Mouse (Mus musculus) mesoderm, embryonic 11.5 days (tissue): ENCODE data around the gene Accs.

Experiments
- DNase-seq: peaks from one replicate; pipeline ENCODE4 v3.0.0-alpha.2; 2012; ENCODE audit warnings: low read depth, low spot score

Gene Accs

DNA sequence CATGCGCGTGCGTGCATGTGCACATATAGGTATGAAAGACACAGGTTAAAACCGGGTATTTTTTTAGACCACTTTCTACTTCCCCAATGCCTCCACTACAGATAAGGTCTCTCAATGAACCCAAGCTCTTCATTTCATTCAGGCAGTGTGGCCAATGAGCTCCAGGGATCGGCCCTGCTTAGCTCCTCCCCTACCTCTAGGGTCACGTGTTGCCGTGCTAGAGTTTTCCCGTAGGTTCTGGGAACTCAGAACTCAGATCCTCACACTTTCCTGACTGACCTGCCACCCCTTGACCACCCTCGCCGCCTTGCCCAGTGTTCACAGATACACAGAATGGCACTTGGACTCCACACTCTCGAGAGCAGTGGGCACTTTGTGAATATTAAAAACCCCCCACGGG, 9.1 kb upstream of the Accs start:
- DNase-seq = no peak

GRCm38 (mm10) chr2:93851303-93851702, 1.6 kb upstream of the Accs start:
- DNase-seq = peak; percentile 16

DNA sequence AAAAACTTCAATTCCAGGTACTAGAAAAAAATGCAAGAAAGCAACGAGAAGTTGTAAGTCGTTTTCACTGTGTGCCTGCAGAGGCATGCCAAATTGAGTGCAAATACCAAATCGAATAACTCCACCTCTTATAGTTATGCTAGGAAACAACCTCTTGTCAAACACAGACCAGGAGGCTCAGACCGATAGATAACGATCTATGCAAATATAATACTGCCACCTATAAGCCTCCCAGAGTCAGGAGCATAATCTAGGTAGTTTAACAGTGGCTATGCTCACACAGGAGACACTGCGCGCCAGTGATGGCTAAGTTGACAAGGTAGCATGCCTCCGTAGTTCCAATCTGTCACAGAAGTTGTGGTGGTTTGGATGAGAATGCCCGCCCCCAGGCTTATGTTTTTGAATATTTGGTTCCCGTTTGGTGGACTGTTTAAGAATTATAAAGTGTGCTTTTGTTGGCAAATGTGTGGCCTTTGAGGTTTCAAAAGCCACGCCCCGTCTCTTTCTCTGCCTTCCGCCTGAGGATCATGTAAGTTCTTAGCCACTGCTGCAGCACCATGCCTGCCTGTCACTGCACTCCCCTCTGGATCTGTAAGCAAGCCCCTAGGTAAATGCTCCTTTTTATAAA, 688 bp upstream of the Accs start:
- no peak for DNase-seq

GRCm38 (mm10) chr2:93841349-93841748, 8.4 kb downstream of the Accs start:
- DNase-seq = no peak

DNA sequence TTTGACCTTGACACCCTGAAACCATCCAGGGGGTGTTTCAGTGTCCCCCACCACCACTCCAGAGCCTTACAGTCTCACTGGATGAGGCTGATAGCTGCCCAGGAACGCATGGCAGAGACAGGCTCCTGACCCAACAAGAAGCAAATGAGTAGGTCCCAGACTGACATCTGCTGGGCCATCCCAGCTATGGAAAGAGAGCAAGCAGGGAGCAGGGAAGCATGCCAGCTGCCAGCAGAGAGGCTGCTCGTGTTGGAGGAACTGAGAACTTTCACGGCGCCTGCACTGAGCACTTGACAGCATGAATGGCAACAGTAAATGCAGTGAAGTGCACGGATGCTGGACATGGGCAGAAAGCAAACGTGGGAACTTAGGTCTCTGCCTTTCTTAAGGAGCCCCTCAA, 9.6 kb downstream of the Accs start:
- DNase-seq = no peak

DNA sequence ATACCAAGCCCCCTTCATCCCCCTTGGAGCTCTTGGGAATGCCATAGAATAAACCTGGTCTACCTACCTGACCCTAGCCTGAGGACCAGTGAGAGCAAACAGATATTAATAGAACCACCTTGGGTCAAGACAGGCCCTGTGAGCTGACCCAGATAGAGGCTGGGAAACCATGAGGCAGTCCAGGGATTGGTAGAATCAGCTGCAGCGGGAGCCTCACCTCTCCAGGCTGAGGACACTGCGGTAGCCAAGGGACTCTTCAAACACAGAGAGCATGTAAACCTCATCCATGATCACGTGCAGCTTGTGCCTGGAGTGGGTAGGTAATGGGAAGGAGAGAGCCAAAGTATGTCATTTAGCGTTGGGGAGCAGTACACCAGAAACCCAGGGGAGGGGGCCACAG, 10.8 kb downstream of the Accs start:
- DNase-seq = no peak

DNA sequence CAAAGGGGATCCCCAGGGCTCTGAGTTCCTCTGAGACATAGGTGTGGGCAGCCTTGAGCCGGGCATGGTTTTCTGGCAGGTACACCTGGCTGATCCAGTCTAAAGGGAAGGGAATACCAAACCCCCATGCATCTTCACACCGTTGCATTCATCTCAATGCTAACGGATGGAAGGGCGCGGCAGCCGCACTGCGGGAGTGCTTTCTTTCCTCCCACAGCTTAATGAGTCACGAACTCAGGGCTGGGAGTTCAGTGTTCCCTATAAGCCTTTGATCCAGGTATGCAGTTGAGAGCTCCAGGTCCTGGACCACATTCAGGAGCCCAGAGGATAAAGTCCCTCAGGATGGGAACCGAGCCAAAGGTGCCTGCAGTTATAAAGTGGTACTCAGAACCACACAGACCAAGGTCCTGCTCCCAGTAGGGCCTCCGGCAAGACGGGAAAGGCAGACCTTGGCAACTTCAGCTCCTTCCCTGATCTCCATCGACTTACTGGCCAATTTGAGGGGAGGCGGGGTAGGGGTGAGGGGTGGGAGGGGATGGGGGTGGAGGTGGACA, 13.4 kb downstream of the Accs start:
- DNase-seq = no peak

DNA sequence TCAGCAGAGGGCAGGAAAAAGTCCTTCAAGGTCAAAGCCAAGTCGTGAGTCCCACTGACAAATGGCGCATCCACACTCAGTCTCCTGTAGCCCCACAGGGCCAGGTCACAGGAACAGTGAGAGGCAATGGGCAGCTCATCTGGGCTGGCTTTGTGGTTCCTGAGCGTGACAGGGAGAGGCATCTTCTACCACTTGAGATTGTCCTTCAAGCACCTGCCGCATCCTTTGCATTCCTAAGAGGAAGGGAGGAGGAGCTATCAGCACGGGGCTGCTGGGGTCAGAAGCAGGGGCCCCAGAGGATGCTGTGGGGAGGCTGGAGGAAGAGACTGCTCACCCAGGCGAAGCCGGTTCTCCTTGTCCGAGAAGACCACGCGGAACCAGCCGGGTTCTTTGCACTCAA, 14.1 kb downstream of the Accs start:
- no peak for DNase-seq

DNA sequence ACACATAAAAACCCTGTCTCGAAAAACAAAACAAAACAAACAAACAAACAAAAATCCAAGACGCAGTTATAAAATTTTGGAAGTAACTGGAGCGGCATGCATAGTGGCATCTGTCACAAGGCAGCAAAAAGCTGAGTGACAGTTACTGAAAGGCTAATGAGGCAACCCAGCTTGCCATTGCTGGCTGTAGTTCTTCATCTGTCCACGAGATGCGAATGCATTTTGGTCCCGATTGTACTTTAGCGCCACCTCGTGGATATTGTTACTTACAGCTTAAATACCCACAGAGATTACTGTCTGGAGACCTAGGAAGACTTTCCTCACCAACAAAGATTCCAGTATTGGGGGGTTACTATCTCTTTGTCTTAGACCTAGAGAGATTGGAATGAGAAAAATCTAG, 26.2 kb downstream of the Accs start:
- peak; percentile 96 for DNase-seq

DNA sequence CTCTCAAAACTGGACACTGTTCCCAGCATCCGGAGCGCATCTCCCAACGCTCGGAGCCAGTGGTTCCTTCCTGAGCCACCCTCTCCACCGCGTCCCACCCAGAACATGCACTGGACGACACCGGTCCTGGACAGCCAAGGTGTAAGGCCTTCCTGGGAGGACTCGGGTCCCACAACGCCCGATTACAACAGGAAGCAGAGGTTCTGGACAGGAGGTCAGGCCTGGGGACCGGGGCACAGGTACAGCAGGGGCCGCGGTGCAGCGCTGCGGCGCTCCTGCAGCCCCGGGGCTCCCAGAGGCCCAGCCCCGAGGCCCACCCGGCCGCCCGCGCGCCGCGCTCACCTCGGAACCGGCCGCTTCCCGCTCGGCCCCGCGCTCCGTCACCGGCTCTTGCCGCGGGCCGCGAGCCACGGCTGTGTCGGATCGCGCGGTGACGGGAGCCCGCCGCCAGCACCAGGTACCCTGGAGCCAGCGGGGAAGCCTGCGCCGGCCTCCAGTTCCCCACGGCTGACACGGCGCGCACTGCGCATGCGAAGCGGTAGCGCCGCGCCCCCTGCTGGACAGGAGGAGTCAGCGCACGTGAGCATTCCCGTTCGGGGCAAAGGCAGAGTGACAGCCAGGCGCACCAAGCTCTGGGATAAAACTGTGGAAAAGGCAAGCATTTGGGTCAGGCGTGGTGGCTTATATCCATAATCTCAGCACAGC, 27.5 kb downstream of the Accs start, which contains the start of gene Ext2:
Gene Ext2 (minus strand): TSS at position 524 of the 705 bp plus-strand sequence.
- peak; percentile 92 for DNase-seq

- DNase-seq = no peak
Measured at GRCm38 (mm10) chr2:93817791-93818190, 32.0 kb downstream of the Accs start.

- no peak for DNase-seq
Measured at GRCm38 (mm10) chr2:93813343-93813742, 36.4 kb downstream of the Accs start.

DNA sequence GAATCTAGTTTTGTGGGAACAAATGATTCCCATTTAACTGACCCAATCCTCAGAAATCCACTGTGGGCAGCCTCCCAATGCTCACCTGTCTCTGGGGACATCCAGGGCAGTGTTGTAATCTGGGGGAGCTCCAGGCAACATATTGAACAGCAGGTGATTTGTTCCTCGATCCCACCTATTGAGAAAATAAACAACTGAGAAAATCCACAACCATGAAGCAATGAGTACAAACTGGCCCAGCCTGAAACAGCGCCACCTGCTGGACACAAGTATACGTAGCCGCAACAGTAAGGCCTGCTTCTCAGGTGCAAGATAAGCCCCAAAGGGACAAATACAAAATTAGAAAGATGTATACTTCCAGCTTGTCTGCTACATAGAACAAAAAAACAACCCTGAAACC, 37.9 kb downstream of the Accs start:
- peak; percentile 71 for DNase-seq

DNA sequence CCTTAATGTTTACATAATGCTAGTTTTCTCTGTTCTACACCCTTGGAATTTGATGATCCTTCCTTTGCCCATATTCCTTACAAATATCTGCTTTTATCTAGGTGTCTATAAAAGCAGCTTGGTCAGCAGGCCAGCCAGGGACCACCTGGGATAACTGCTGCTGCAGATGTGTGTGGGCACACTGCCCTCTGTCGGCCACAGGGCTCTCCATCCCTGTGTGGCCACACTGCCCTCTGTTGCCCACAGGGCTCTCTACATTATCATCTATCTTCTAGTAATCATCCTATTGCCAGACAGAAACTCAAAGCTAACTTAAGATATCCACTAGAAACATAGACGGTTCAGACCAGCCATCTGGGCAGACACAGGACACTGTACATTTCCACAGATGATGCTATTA, 39.8 kb downstream of the Accs start:
- DNase-seq = peak; percentile 55

DNA sequence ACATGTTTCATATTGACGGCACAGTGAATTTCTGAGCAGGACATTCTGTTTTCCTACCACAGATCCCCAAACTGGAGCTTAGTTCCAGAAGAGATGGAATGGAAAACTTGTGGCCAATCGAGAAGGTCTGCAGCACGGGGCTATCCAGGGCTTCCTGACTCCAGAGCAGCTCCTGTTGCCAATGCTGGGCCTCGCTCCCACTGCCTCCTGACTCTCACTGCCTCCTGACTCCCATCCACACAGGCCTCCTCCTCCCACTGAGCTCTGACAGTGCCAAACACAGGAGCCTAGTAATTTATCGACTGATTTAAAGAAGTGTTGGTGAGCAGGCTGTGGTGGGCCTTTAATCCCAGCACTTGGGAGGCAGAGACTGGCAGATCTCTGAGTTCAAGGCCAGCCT, 41.7 kb downstream of the Accs start:
- DNase-seq = no peak

DNA sequence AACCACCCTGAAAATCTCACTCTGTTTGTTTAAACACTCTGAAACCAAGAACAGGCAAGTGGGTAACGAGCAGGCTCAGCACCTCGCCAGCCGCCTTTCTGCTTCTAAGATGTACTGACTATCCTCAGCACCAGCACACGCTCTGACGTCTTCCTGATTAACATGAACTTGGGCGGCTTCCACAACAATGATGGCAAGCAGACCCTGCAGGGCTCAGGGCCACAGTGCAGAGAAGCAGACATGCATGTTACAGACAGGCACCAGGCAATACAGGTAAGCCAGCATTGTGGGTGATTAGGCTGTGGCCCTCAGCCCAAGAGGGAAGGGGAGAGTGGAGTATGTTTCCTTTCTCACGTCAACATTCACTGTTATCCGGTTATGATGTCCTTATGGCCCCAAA, 42.3 kb downstream of the Accs start:
- no peak for DNase-seq

- no peak for DNase-seq
Measured at GRCm38 (mm10) chr2:93806487-93807201, 43.1 kb downstream of the Accs start.

DNA sequence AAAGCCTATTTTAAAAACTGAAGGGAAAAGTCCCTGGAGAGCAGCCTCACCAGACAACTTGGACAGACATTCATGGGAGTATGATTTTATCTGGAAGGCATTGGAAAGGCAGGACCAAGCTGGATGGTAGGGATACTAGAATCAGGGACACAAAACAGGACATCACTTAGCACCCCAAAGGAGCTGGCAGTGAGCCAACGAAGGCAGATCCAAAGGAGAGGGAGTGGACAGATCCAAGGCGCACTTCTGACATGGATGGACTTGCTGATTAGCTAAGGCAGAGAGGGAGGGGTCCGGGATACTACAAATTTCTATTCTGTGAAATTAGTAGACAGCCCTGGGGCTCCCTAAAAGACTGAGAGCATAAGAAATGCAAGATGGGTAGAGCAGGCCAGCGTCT, 44.2 kb downstream of the Accs start:
- DNase-seq = no peak

GRCm38 (mm10) chr2:93805066-93805465, 44.7 kb downstream of the Accs start:
- no peak for DNase-seq

DNA sequence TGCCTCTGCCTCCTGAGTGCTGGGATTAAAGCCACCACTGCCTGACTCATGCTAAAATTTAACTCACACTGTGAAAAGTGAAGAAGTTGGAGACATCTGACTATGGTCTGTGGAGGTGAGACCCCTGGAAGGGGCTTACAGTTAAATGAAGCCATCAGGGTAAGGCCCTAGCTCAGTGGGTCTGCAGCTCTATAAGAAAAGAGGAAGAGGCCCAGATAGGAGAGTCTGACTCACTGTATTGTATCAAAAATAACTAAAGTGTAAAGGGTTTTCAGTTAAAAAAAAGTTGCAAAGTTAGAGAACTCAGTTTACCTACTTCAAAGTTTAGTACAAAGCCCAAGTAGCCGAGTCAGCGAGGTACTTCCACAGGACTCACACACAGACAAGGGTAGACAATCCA, 46.8 kb downstream of the Accs start:
- DNase-seq = no peak

DNA sequence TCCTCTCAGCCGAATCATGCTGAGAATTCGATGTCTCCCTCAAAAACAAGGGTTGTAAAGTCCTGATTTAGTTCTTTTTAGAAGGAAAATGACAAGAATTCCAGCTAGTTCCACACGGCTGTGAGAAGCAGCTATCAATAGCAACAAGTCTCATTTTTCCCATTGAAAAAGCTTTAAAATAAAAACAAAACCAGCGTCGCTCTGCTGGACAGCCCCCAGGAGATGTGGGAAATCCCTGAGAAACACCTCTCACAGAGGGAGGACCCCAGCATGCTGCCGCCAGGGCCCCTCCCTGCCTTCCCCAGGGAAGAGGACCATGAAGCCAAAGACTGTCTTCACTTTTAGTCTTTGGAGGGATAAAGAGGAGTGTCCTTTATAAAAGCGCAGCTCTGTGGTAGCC, 48.6 kb downstream of the Accs start:
- no peak for DNase-seq

- DNase-seq = no peak
Measured at GRCm38 (mm10) chr2:93797162-93797795, 52.5 kb downstream of the Accs start.
